Mouse (Mus musculus): ENCODE measurements at regions not wholly inside any gene's neighbourhood (a gene's known extent, or its start where the extent isn't known, plus 50 kb on each side); places are given as distances from the start of the nearest gene placed in this dataset.

DNA sequence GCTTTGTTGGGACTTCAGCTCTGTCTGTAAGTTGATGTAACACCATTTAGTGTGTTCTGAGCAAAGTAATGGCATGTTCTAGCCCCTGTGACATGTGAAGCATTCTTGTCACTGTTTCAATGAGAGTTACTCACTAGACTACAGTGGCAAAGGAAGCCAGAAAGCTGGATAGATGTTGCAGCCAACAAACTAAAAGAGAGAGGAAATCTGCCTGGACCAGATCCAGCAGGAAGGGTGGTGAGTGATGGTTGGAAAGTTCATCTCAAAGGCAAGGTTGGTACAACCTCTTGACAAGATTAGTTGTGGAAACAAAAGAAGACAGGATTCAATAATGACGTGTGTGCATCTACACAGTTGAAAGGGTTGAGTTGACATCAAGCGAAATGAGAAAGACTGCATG, 83.9 kb downstream of the Npy start:
- no peak for TF ChIP-seq POLR2AphosphoS2 (IDR thresholded peaks at IDR 0.05; ENCODE audit: insufficient read length, low read depth)
- no peak for TF ChIP-seq MYOD1 (IDR thresholded peaks at IDR 0.05; ENCODE audit: control insufficient read depth in 1 of 3, insufficient read length in 2 of 3, low read depth in 2 of 3)
- no peak for TF ChIP-seq TCF12 (IDR thresholded peaks at IDR 0.05; ENCODE audit: insufficient read depth, poor library complexity, severe bottlenecking)
- no peak for TF ChIP-seq TCF3 (IDR thresholded peaks at IDR 0.05; ENCODE audit: insufficient read length, low read depth)
- no peak for TF ChIP-seq POLR2A (IDR thresholded peaks at IDR 0.05; ENCODE audit: insufficient read length, low read depth)
- no peak for TF ChIP-seq CEBPB (IDR thresholded peaks at IDR 0.05; ENCODE audit: insufficient read depth, poor library complexity, severe bottlenecking)
- no peak for TF ChIP-seq USF1 (IDR thresholded peaks at IDR 0.05; ENCODE audit: low read depth)

Data from myocyte (in vitro differentiated cells).